Mouse (Mus musculus): ENCODE measurements at regions not wholly inside any gene's neighbourhood (a gene's known extent, or its start where the extent isn't known, plus 50 kb on each side); places are given as distances from the start of the nearest gene placed in this dataset.

DNA sequence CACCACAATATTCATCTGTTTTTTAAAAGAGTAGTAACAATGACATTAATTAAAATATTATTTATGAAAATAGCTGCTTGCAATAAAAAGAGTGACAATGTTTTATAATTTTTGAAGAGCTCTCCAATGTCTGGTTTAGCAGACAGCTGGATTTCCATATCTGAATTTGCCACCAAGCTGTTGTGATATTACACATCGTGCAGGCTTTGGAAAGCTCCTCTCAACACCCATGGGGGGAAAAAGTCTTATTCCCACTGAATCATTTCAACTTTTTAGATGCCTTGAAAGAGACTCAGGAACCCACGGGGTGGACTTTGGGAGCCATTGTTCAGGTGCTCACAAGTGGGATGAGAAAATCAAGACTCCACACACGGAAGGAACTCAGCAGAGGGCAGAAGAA is 106.6 kb upstream of the Klf13 start:
- H3K4me1 ChIP-seq: peaks cover 45% of the 10 kb centered on the region
- H3K4me3 ChIP-seq: no peak overlapping the region
- no peak overlapping the region for H3K4me2 ChIP-seq
- H3K9me3 ChIP-seq: no peaks in the 10 kb centered on the region
- H3K27me3 ChIP-seq (replicated peaks): no peaks in the 10 kb centered on the region
- no peak for ATAC-seq (ENCODE audit: extremely low read depth, insufficient number of reproducible peaks, low FRiP score, low TSS enrichment)
- WGBS: 75% methylated on average over 3 of the region's 3 CpGs
- no peak overlapping the region for H3K9ac ChIP-seq
- no peaks in the 10 kb centered on the region for H3K36me3 ChIP-seq
- H3K27ac ChIP-seq (replicated peaks): no peak overlapping the region

DNA sequence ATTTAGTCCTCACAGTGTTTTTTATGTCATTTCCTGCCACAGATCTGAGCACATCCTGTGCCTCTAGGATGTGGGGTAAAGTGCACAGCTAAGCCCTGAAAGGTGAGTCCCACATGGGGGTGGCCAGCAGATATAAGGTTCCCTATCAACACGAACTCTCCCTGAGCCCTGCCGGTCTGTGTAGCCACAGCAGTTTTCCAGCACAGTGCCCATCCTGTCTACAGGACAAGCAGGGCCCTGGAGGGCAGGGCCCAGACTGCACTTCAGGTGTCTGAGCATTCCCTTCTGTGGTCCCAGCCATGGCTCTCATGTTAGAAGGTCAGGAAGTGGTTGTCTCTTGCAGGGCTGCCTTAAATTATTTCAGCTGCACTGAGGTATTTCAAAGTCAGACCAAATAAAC is 104.3 kb upstream of the Klf13 start:
- Histone ChIP-seq H3K27ac (replicated peaks) (no peak overlapping the region), H3K4me2 (no peak overlapping the region), H3K27me3 (replicated peaks) (no peaks in the 10 kb centered on the region), H3K36me3 (no peaks in the 10 kb centered on the region), H3K4me3 (no peak overlapping the region), H3K9ac (no peak overlapping the region), H3K4me1 (peaks cover 37% of the 10 kb centered on the region), H3K9me3 (no peaks in the 10 kb centered on the region)
- ATAC-seq (ENCODE audit: extremely low read depth, insufficient number of reproducible peaks, low FRiP score, low TSS enrichment): no peak
- 31% methylated on average over 2 of the region's 2 CpGs for WGBS

- H3K4me1 ChIP-seq: peaks cover 30% of the 10 kb centered on the region
- no peak overlapping the region for H3K27ac ChIP-seq (replicated peaks)
- H3K9ac ChIP-seq: no peak overlapping the region
- no peaks in the 10 kb centered on the region for H3K9me3 ChIP-seq
- no peak for ATAC-seq (ENCODE audit: extremely low read depth, insufficient number of reproducible peaks, low FRiP score, low TSS enrichment)
- H3K4me3 ChIP-seq: no peak overlapping the region
- H3K36me3 ChIP-seq: no peaks in the 10 kb centered on the region
- no peaks in the 10 kb centered on the region for H3K27me3 ChIP-seq (replicated peaks)
- WGBS: 88% methylated on average over 7 of the region's 7 CpGs
- no peak overlapping the region for H3K4me2 ChIP-seq
Observed at GRCm38 (mm10) chr7:64041303-64041702, 102.6 kb upstream of the Klf13 start.

DNA sequence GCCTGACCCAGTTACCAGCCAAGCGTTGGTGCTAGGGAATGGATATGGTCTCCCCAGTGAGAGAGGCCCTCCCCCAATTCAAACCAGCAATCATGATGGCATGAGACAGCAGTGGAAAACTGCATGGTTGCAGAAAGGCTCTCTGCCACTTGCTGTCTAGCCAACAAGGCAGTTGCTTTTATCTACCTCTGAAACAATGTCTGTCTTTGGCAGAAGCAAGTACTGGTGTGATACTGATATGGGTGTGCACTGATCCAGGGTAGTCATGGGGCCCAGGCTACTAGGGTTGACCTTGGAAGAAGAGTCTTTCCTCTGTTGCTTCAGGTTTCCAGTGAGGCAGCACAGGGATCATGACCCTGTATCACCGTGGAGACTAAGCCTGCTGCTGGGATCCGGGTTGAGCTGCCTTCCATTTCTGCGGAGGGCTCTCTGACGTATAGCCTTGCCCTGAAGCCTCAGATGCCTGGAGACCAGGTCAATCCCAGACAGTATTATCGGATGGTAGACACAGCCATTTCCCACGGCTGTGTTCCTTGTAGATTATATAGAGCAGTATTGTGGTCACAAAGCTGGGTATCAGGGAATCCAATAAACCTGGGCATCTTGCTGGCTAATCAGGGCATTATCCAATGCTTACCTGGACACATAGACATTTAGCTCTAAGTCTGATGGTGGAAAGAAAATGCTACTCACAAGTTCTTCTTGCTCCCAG is 101.5 kb upstream of the Klf13 start:
- Histone ChIP-seq H3K9me3 (no peaks in the 10 kb centered on the region), H3K27ac (replicated peaks) (peak overlapping the region; percentile 21; the same call in 1 of the 2 replicates), H3K9ac (no peak overlapping the region), H3K4me1 (peaks cover 35% of the 10 kb centered on the region), H3K27me3 (replicated peaks) (no peaks in the 10 kb centered on the region), H3K4me3 (no peak overlapping the region), H3K4me2 (no peak overlapping the region), H3K36me3 (no peaks in the 10 kb centered on the region)
- 68% methylated on average over 7 of the region's 7 CpGs for WGBS
- no peak for ATAC-seq (ENCODE audit: extremely low read depth, insufficient number of reproducible peaks, low FRiP score, low TSS enrichment)

DNA sequence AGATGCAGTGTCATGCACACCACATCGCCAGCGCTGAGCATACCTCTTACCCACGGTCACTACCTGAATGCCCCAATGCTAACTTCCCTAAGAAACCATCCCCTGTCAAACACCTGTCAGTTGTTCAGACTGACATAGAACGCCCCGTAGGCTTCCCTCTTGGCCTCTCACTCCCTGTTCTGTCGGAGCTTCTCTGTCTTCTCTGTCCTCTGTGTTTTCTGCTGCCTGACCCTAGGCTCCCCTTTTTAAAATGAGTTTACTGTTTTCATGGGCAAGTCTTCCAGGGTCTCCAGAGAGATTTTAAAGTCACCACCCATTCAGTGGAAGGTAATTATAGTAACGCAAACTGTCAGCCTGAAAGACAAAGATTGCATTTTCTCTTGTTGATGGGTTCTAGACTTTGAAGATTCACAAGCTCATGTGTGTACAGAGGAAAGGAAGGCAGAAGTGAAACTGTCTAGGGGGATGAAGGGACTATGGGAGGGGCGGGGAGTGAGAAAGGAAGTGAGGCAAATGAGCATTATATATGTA is 99.1 kb upstream of the Klf13 start:
- Histone ChIP-seq H3K4me3 (no peak overlapping the region), H3K4me2 (no peak overlapping the region), H3K9me3 (no peaks in the 10 kb centered on the region), H3K4me1 (peaks cover 52% of the 10 kb centered on the region), H3K36me3 (no peaks in the 10 kb centered on the region), H3K9ac (no peak overlapping the region), H3K27me3 (replicated peaks) (no peaks in the 10 kb centered on the region), H3K27ac (replicated peaks) (no peak overlapping the region)
- 75% methylated on average over 8 of the region's 8 CpGs for WGBS
- ATAC-seq (ENCODE audit: extremely low read depth, insufficient number of reproducible peaks, low FRiP score, low TSS enrichment): no peak

- Histone ChIP-seq H3K4me2 (no peak overlapping the region), H3K4me3 (no peak overlapping the region), H3K27me3 (replicated peaks) (no peaks in the 10 kb centered on the region), H3K9ac (no peak overlapping the region), H3K27ac (replicated peaks) (no peak overlapping the region), H3K36me3 (no peaks in the 10 kb centered on the region), H3K4me1 (peaks cover 60% of the 10 kb centered on the region), H3K9me3 (no peaks in the 10 kb centered on the region)
- WGBS: 90% methylated on average over 7 of the region's 7 CpGs
- no peak for ATAC-seq (ENCODE audit: extremely low read depth, insufficient number of reproducible peaks, low FRiP score, low TSS enrichment)
Observed at GRCm38 (mm10) chr7:64036154-64036553, 97.4 kb upstream of the Klf13 start.

DNA sequence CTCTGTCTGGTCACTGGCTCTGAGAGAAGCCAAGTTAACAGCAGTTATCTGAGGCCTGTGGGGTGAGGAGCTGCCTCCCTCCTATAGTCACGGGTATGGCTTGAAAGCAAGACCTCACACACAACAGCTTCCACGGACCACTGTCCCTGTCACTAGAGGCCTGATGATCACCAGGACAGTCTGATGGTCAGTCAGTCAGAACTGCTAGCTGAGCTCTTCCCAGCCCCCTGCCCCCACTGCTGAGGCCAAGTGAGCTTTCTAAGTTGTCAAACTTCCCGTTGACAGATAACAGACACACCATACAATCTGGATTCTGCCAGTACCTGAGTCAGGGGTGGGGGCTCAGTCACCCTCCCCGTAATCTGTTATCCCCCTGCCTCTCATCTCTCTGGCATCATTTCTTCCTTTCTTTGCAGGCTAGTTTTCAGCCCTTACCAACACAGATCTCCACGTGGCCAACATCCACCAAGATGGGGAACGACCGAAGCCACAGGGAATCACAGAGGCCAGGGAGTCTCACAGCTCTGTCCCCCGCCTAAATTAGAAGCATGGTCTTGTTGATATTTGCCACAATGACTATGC is 96.4 kb upstream of the Klf13 start:
- no peak for ATAC-seq (ENCODE audit: extremely low read depth, insufficient number of reproducible peaks, low FRiP score, low TSS enrichment)
- no peaks in the 10 kb centered on the region for H3K27me3 ChIP-seq (replicated peaks)
- H3K4me3 ChIP-seq: no peak overlapping the region
- H3K9me3 ChIP-seq: no peaks in the 10 kb centered on the region
- H3K4me1 ChIP-seq: peaks cover 52% of the 10 kb centered on the region
- H3K4me2 ChIP-seq: no peak overlapping the region
- H3K36me3 ChIP-seq: no peaks in the 10 kb centered on the region
- H3K27ac ChIP-seq (replicated peaks): 0 out of 2 replicates have a peak overlapping the region, but pooled peaks have one; percentile 12
- no peak overlapping the region for H3K9ac ChIP-seq
- 27% methylated on average over 8 of the region's 8 CpGs for WGBS

GRCm38 (mm10) chr7:64034493-64034892 is 95.8 kb upstream of the Klf13 start:
- 72% methylated on average over 1 of the region's 1 CpGs for WGBS

GRCm38 (mm10) chr7:64033388-64033787 is 94.7 kb upstream of the Klf13 start:
- Histone ChIP-seq H3K27ac (replicated peaks) (peak overlapping the region; percentile 71), H3K27me3 (replicated peaks) (no peaks in the 10 kb centered on the region), H3K9ac (no peak overlapping the region), H3K36me3 (no peaks in the 10 kb centered on the region), H3K4me2 (no peak overlapping the region), H3K9me3 (0 out of 2 replicates have a peak, but pooled peaks cover 1% of the 10 kb centered on the region), H3K4me3 (no peak overlapping the region), H3K4me1 (peaks cover 38% of the 10 kb centered on the region)
- no peak for ATAC-seq (ENCODE audit: extremely low read depth, insufficient number of reproducible peaks, low FRiP score, low TSS enrichment)
- WGBS: 52% methylated on average over 2 of the region's 2 CpGs

More at GRCm38 (mm10) chr7:64034493-64034892, 95.8 kb upstream of the Klf13 start:
- Histone ChIP-seq H3K27me3 (replicated peaks) (no peaks in the 10 kb centered on the region), H3K27ac (replicated peaks) (0 out of 2 replicates have a peak overlapping the region, but pooled peaks have one; percentile 8), H3K4me3 (no peak overlapping the region), H3K9ac (no peak overlapping the region), H3K9me3 (no peaks in the 10 kb centered on the region), H3K4me2 (no peak overlapping the region), H3K36me3 (no peaks in the 10 kb centered on the region), H3K4me1 (peaks cover 46% of the 10 kb centered on the region)
- ATAC-seq (ENCODE audit: extremely low read depth, insufficient number of reproducible peaks, low FRiP score, low TSS enrichment): no peak

DNA sequence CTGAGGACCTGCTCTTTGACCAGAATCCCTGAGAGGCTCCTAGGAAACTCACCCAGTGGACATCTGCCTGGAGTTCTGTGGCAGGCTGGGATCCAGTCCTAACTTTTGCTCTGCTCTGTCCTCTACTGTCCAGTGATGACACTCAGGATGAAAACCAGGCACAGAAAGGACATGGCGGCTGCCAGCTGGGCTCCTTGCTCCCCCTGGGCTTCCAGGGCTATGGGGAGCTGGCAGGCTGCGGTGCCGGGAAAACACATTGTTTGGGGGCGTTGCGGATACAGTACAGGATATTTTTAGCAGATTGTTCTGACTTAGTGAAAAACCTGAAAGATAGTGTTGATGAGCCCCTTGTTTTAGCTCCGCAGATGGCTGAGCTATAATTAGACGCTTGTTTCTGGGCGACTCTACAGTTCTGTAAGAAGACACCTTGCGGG is 94.2 kb upstream of the Klf13 start:
- WGBS: 11% methylated on average over 9 of the region's 9 CpGs
- H3K9ac ChIP-seq: no peak overlapping the region
- H3K36me3 ChIP-seq: no peaks in the 10 kb centered on the region
- ATAC-seq (ENCODE audit: extremely low read depth, insufficient number of reproducible peaks, low FRiP score, low TSS enrichment): no peak
- H3K4me1 ChIP-seq: peaks cover 38% of the 10 kb centered on the region
- H3K27me3 ChIP-seq (replicated peaks): no peaks in the 10 kb centered on the region
- H3K4me2 ChIP-seq: no peak overlapping the region; the same call in 1 of the 2 replicates
- H3K4me3 ChIP-seq: no peak overlapping the region
- H3K27ac ChIP-seq (replicated peaks): peak overlapping the region; percentile 71
- 0 out of 2 replicates have a peak, but pooled peaks cover 4% of the 10 kb centered on the region for H3K9me3 ChIP-seq

DNA sequence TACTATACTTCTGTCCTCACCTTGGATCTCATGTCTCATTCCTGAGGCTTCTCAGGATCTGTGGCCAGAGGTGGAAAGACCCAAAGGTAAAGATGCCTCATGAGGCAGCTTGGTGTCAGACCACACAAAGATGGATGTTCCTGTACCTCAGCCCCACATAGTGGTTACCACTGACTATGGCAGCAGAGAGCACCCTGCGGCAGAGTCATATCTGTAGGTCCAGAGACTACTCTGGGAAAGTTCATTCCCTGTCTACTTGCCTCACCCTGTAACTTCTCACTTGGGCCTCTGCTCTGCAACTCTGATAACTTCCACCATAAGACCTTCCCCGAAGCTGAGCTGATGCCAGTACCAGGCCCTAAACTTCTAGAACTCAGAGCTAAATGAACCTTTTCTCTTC is 91.9 kb upstream of the Klf13 start:
- Histone ChIP-seq H3K36me3 (no peaks in the 10 kb centered on the region), H3K9me3 (0 out of 2 replicates have a peak, but pooled peaks cover 4% of the 10 kb centered on the region), H3K4me3 (no peak overlapping the region), H3K9ac (no peak overlapping the region), H3K4me1 (peaks cover 43% of the 10 kb centered on the region), H3K4me2 (no peak overlapping the region), H3K27me3 (replicated peaks) (no peaks in the 10 kb centered on the region), H3K27ac (replicated peaks) (no peak overlapping the region)
- 77% methylated on average over 2 of the region's 2 CpGs for WGBS
- no peak for ATAC-seq (ENCODE audit: extremely low read depth, insufficient number of reproducible peaks, low FRiP score, low TSS enrichment)

Data from heart, embryonic 13.5 days (tissue).